13 mouse cellular contexts compared by ENCODE assay signal in genomic region chr5:92850925-92851324, GRCm38 (mm10).
"Had no signal": no experiment of that assay in that cellular context is flagged by ENCODE, and none has a peak within 500 bp of the region (broad histone marks: within the 10 kb centered on the region; RNA-seq: fewer than 3 reads in every experiment).

No protein-coding gene starts in this region.

- H3K27ac ChIP-seq: kidney, postnatal 0 days; limb, embryonic 15.5 days; liver, embryonic 12.5 days; midbrain, embryonic 12.5 days had no signal

- H3K27me3 ChIP-seq: limb, embryonic 15.5 days; liver, embryonic 12.5 days; midbrain, embryonic 12.5 days had no signal

- H3K4me3 ChIP-seq: limb, embryonic 15.5 days; liver, embryonic 12.5 days; midbrain, embryonic 12.5 days had no signal

- DNase-seq: kidney, postnatal 36 days; layer of hippocampus, adult 9-11 months; layer of hippocampus, postnatal 36 days; lung, embryonic 14.5 days; lung, postnatal 14 days; retina, postnatal 1 day; right cerebral cortex, postnatal 4 days; thymus, postnatal 36 days had no signal

- H3K4me1 ChIP-seq: liver, embryonic 12.5 days had no signal

- H3K9ac ChIP-seq: limb, embryonic 15.5 days; liver, embryonic 12.5 days; lung, embryonic 14.5 days; midbrain, embryonic 12.5 days had no signal

- H3K36me3 ChIP-seq: limb, embryonic 15.5 days; liver, embryonic 12.5 days; midbrain, embryonic 12.5 days had no signal

- H3K4me2 ChIP-seq: limb, embryonic 15.5 days; liver, embryonic 12.5 days; lung, embryonic 14.5 days; midbrain, embryonic 12.5 days had no signal

- ATAC-seq: liver, embryonic 12.5 days; midbrain, embryonic 16.5 days had no signal

- H3K9me3 ChIP-seq: limb, embryonic 15.5 days; liver, embryonic 12.5 days; midbrain, embryonic 12.5 days had no signal
